In genomic region chr8:124391191-124391590, GRCm38 (mm10) we compare ENCODE assay signal across 21 mouse cellular contexts. TPM values are rescaled to one million over a fixed set of nuclear protein-coding genes. Genes with fewer than 3 reads are reported as not detected.
DNase-seq lines count a peak whose midpoint lies in the region; TF ChIP-seq lines count a peak whose summit lies in the region.
"Had no signal": no experiment of that assay in that cellular context is flagged by ENCODE, and none has a peak within 500 bp of the region (broad histone marks: within the 10 kb centered on the region; RNA-seq: fewer than 3 reads in every experiment).

No protein-coding gene starts in this region.

- no peak for TF ChIP-seq POLR2A in cerebellum, adult 2 months (IDR thresholded peaks at IDR 0.05; ENCODE audit: borderline replicate concordance, insufficient read depth, low read length)
- no peak for TF ChIP-seq POLR2A in cortical plate, adult 2 months (IDR thresholded peaks at IDR 0.05; ENCODE audit: extremely low read depth, insufficient read depth, low read length)

- no peak for TF ChIP-seq CTCF in cerebellum, adult 2 months (IDR thresholded peaks at IDR 0.05; ENCODE audit: borderline replicate concordance, insufficient read depth, low read depth, low read length)
- no peak for TF ChIP-seq CTCF in cortical plate, adult 2 months (IDR thresholded peaks at IDR 0.05; ENCODE audit: extremely low read depth, insufficient read depth, low read length)

- no peak for DNase-seq in cerebellum, adult 2 months
- no peak for DNase-seq in cerebellum, adult 9-11 months
- peak; percentile 54 for DNase-seq in kidney, postnatal 10 days
- DNase-seq in kidney, adult 8-10 months, result no peak
- peak; percentile 38 to 69 for DNase-seq in lung, postnatal 4 days
- DNase-seq in lung, postnatal 25 days (ENCODE audit: low spot score), result no peak
- DNase-seq in layer of hippocampus, adult 8-10 months (ENCODE audit: low spot score in 2 of 2), result no peak
- DNase-seq: adrenal gland, adult 8-10 months; heart, postnatal 10 days; kidney, adult 9 months; kidney, postnatal 36 days; liver; thymus, adult 18-20 months had no signal

- peaks cover 48% of the 10 kb centered on the region for H3K4me1 ChIP-seq in cerebellum, adult 2 months (ENCODE audit: control insufficient read depth, insufficient read depth, low read length)
- H3K4me1 ChIP-seq in cortical plate, adult 2 months (ENCODE audit: control insufficient read depth, insufficient read depth, low read length), result peaks cover 32% of the 10 kb centered on the region
- H3K4me1 ChIP-seq: forebrain, embryonic 12.5 days had no signal

- H3K4me3 ChIP-seq in cerebellum, adult 2 months (replicated peaks; ENCODE audit: insufficient read depth, low read depth, low read length), result no peak overlapping the region
- H3K4me3 ChIP-seq in cortical plate, adult 2 months (ENCODE audit: insufficient read depth, low read length), result no peak overlapping the region
- H3K4me3 ChIP-seq: embryonic facial prominence, embryonic 10.5 days; forebrain, embryonic 12.5 days; midbrain, embryonic 10.5 days; myocyte had no signal

- peak overlapping the region; percentile 7; the same call in 1 of the 2 replicates for H3K27ac ChIP-seq in cerebellum, adult 2 months (ENCODE audit: insufficient read depth, low read length)
- H3K27ac ChIP-seq in cortical plate, adult 2 months (ENCODE audit: insufficient read depth, low read length), result peak overlapping the region; percentile 79
- H3K27ac ChIP-seq: embryonic facial prominence, embryonic 10.5 days; forebrain, embryonic 12.5 days; macrophage; midbrain, embryonic 10.5 days had no signal

- WGBS in cerebellum, adult 2 months, result 55% methylated on average over 7 of the region's 7 CpGs

- H3K27me3 ChIP-seq in cerebellum, adult 2 months (ENCODE audit: control insufficient read depth, insufficient read depth, low read length), result no peaks in the 10 kb centered on the region
- H3K27me3 ChIP-seq: forebrain, embryonic 12.5 days; Patski had no signal

RNA-seq across cellular contexts. Expression of gene Pgbd5, which starts 48.3 kb away (rescaled TPM):
- polyA plus RNA-seq in cerebellum, adult 2 months (2012; rRNA removed), result 142 and 155 TPM in 2 replicates
- 184 and 196 TPM in 2 replicates for polyA plus RNA-seq in cortical plate, adult 2 months (2012; rRNA removed)
- 100 to 1,000 TPM; 221 to 255 (median 242) TPM for total RNA-seq in layer of hippocampus, adult 8-10 months (2022)
- total RNA-seq: neutrophil, adult 5-6 weeks had no signal

Comparison
In these comparisons a context has a peak if more than half of its experiments do, and no peak if none do; other contexts are left out.
1. DNase-seq: peak in kidney, postnatal 10 days (single experiment) and lung, postnatal 4 days (2 of 2); none in cerebellum, adult 2 months (0 of 2), cerebellum, adult 9-11 months (single experiment), kidney, adult 8-10 months (0 of 2), lung, postnatal 25 days (single experiment) and layer of hippocampus, adult 8-10 months (0 of 2).